Mouse (Mus musculus) liver, embryonic 15.5 days (tissue): ENCODE data around the gene Plcb1. TPM values are rescaled to one million over a fixed set of nuclear protein-coding genes. Genes with fewer than 3 reads are reported as not detected.

ENCODE experiments used
- ATAC-seq: fragments of 200-750 bp; cut with Nextera tagmentation; 2 replicates; pipeline ENCODE4 v1.8.0; 2017; ENCODE audit warnings: moderate number of reproducible peaks, mild to moderate bottlenecking, moderate library complexity; ENCODE audit not compliant: insufficient read depth
- H3K27ac ChIP-seq: fragments of 300-500 bp; sonication (generic); replicated peaks from 2 replicates; pipeline ENCODE4 v1.5.1; 2015; ENCODE audit warnings: mild to moderate bottlenecking, inconsistent platforms
- H3K27me3 ChIP-seq: fragments of 300-500 bp; sonication (generic); 2 replicates; pipeline ENCODE4 v1.6.1; 2015; ENCODE audit warnings: mild to moderate bottlenecking, inconsistent platforms
- H3K36me3 ChIP-seq: fragments of 300-500 bp; sonication (generic); replicated peaks from 2 replicates; pipeline ENCODE4 v1.6.1; 2015; ENCODE audit warnings: moderate library complexity, mild to moderate bottlenecking, inconsistent platforms
- H3K4me1 ChIP-seq: fragments of 300-500 bp; sonication (generic); replicated peaks from 2 replicates; pipeline ENCODE4 v1.6.1; 2015; ENCODE audit warnings: inconsistent platforms
- H3K4me2 ChIP-seq: fragments of 300-500 bp; sonication (generic); 2 replicates; pipeline ENCODE4 v1.6.1; 2015; ENCODE audit warnings: moderate library complexity, mild to moderate bottlenecking, inconsistent platforms
- H3K4me3 ChIP-seq: fragments of 300-500 bp; sonication (generic); replicated peaks from 2 replicates; pipeline ENCODE4 v1.5.1; 2015; ENCODE audit warnings: mild to moderate bottlenecking, inconsistent platforms
- H3K9ac ChIP-seq: fragments of 300-500 bp; sonication (generic); 2 replicates; pipeline ENCODE4 v1.6.1; 2015; ENCODE audit warnings: moderate library complexity, mild to moderate bottlenecking, inconsistent platforms
- H3K9me3 ChIP-seq: fragments of 300-500 bp; sonication (generic); replicated peaks from 2 replicates; pipeline ENCODE4 v1.6.1; 2016; ENCODE audit warnings: inconsistent platforms
- WGBS: fragments of 180-500 bp; shearing (Covaris S2); methylation state at CpG from one replicate; pipeline ENCODE4 v1.1.7; 2015; ENCODE audit warnings: mixed read lengths; ENCODE audit not compliant: insufficient replicate concordance; 5-methylcytosine and 5-hydroxymethylcytosine counted together
- polyA plus RNA-seq: library from polyadenylated mRNA; unstranded; fragments of >200 nt; fragmentation: Nextera tagmentation; extraction: Ambion mirVana; gene quantifications from 2 replicates; pipeline ENCODE4 v1.2.1, GENCODE M21; 2015

Gene Plcb1
- polyA plus RNA-seq, 1 experiment from 2014 or later = 3.3 TPM

DNA sequence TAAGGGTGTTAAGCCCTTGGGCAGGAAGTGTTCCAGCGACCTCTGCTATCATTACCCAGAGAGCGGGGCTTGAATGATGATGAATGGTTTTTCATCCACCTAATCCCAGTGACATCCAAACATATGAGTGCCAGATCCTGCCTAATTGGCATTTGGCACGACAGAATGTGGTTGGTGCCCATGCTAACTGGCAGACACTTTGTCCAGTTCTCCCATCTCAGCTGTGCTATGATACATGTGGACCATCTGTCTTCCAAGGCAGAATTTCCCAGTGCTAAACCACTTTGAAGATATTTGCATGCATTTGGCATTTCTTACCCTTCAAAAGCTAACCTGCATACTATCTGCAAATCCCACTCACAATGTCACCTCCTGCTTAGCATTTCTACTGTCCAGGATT, 492.6 kb downstream of the Plcb1 start:
- H3K36me3 ChIP-seq = no peaks in the 10 kb centered on the region

GRCm38 (mm10) chr2:135279026-135279425, 493.2 kb downstream of the Plcb1 start:
- Histone ChIP-seq H3K4me3 (no peak overlapping the region), H3K27ac (no peak overlapping the region), H3K36me3 (no peaks in the 10 kb centered on the region), H3K9ac (no peak overlapping the region), H3K4me1 (no peaks in the 10 kb centered on the region), H3K27me3 (no peaks in the 10 kb centered on the region), H3K4me2 (no peak overlapping the region), H3K9me3 (no peaks in the 10 kb centered on the region)
- 59% methylated on average over 6 of the region's 6 CpGs for WGBS
- no peak for ATAC-seq

More for the DNA sequence above, 492.6 kb downstream of the Plcb1 start:
- Histone ChIP-seq H3K9me3 (no peaks in the 10 kb centered on the region), H3K27me3 (no peaks in the 10 kb centered on the region), H3K4me2 (no peak overlapping the region), H3K4me3 (no peak overlapping the region), H3K27ac (no peak overlapping the region), H3K4me1 (no peaks in the 10 kb centered on the region), H3K9ac (no peak overlapping the region)
- no peak for ATAC-seq
- WGBS = 42% methylated on average over 3 of the region's 3 CpGs

DNA sequence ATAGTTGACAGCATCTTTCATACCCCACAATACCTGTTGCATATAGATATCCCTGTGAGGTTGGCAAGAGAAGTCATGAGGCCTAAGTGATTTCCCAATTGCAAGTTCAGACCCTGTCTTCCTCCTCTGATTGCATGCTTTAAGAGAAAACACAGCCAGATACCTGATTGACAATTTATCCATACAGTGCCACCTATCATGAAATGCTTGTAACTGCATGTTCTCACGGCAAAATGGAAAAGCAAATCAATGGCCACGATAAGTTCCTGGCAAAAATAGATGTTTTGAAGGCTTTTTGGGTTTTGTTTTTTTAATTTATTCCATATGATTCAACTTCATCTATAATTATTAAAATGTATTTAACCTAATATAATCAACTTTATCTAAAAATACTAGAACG, 497.9 kb downstream of the Plcb1 start:
- Histone ChIP-seq H3K36me3 (no peaks in the 10 kb centered on the region), H3K27ac (no peak overlapping the region), H3K4me1 (no peaks in the 10 kb centered on the region), H3K9ac (no peak overlapping the region), H3K9me3 (no peaks in the 10 kb centered on the region), H3K4me3 (no peak overlapping the region), H3K27me3 (no peaks in the 10 kb centered on the region), H3K4me2 (no peak overlapping the region)
- no peak for ATAC-seq
- WGBS = 45% methylated on average over 3 of the region's 3 CpGs

- Histone ChIP-seq H3K9me3 (no peaks in the 10 kb centered on the region), H3K4me1 (no peaks in the 10 kb centered on the region), H3K36me3 (no peaks in the 10 kb centered on the region), H3K27me3 (no peaks in the 10 kb centered on the region), H3K9ac (no peak overlapping the region), H3K27ac (0 out of 2 replicates have a peak overlapping the region, but pooled peaks have one; percentile 19), H3K4me2 (no peak overlapping the region), H3K4me3 (no peak overlapping the region)
- 58% methylated on average over 8 of the region's 8 CpGs for WGBS
- ATAC-seq = peak; percentile 62
These were observed 510.4 kb downstream of the Plcb1 start for GRCm38 (mm10) chr2:135296184-135296769.

GRCm38 (mm10) chr2:135300480-135300879, 514.6 kb downstream of the Plcb1 start:
- no peak for ATAC-seq
- WGBS = 72% methylated on average over 1 of the region's 1 CpGs
- H3K9me3 ChIP-seq = no peaks in the 10 kb centered on the region
- H3K4me3 ChIP-seq = no peak overlapping the region
- H3K4me1 ChIP-seq = no peaks in the 10 kb centered on the region
- no peak overlapping the region for H3K27ac ChIP-seq
- no peaks in the 10 kb centered on the region for H3K36me3 ChIP-seq
- no peak overlapping the region for H3K4me2 ChIP-seq
- no peaks in the 10 kb centered on the region for H3K27me3 ChIP-seq
- no peak overlapping the region for H3K9ac ChIP-seq

GRCm38 (mm10) chr2:135302483-135302882, 516.6 kb downstream of the Plcb1 start:
- Histone ChIP-seq H3K4me3 (no peak overlapping the region), H3K4me1 (no peaks in the 10 kb centered on the region), H3K9ac (no peak overlapping the region), H3K9me3 (no peaks in the 10 kb centered on the region), H3K36me3 (no peaks in the 10 kb centered on the region), H3K27ac (no peak overlapping the region), H3K4me2 (no peak overlapping the region), H3K27me3 (no peaks in the 10 kb centered on the region)
- peak; percentile 49; the same call in 1 of the 2 replicates for ATAC-seq
- WGBS = 56% methylated on average over 2 of the region's 2 CpGs

DNA sequence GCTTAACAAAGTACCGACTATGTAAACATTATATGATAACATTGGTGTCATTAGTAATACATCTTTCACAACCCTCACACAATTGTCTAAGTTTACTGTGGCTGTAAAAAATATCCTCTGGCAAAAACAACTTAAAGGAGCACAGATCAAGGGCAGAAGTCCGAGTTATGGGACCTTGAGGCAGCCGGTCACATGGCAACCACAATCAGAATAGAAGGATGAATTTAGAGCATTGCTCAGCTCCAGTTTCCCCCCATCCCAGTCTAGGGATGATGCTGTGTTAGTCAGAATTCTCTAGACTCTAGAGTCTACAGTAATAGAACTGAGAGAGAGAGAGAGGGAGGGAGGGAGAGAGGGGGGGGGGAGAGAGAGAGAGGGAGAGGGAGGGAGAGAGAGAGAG, 519.3 kb downstream of the Plcb1 start:
- ATAC-seq = no peak
- no peaks in the 10 kb centered on the region for H3K9me3 ChIP-seq
- no peak overlapping the region for H3K4me2 ChIP-seq
- H3K4me3 ChIP-seq = no peak overlapping the region
- 53% methylated on average over 3 of the region's 3 CpGs for WGBS
- H3K36me3 ChIP-seq = no peaks in the 10 kb centered on the region
- no peak overlapping the region for H3K9ac ChIP-seq
- no peaks in the 10 kb centered on the region for H3K27me3 ChIP-seq
- no peaks in the 10 kb centered on the region for H3K4me1 ChIP-seq
- no peak overlapping the region for H3K27ac ChIP-seq

DNA sequence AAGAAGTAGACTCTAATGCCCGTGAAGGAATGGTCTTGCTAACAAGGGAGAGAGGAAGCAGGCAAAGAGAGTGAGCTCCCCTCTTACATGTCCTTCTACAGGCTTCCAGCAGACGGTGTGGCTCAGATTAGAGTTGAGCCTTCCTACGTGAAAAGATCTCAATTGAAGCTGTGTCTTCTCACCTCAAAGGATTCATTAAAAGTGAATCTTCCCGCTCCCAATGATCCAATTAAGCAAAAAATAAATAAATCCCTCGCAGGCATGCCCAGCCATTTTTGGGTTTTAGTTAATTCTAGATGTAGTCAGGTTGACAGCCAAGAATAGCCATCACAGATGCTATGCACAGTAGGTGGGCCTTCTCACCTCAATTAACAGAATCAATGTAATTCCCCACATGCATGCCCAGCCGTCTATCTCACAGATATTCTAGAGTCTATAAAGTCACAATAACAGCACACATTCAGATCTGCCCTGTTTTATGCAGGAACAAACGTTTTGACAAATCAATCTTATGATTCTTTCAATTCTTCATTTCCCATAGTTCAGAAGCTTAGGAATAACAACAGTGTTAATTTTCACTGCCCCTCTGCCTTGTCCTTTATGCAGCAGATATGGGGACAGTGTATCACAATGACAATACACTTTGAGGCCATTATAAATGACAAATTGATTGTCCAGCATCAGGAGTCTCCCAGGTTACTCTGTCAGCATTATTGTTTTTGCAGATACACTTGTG, 520.0 kb downstream of the Plcb1 start:
- H3K4me1 ChIP-seq = no peaks in the 10 kb centered on the region
- no peaks in the 10 kb centered on the region for H3K9me3 ChIP-seq
- 45% methylated on average over 7 of the region's 7 CpGs for WGBS
- H3K27me3 ChIP-seq = no peaks in the 10 kb centered on the region
- no peak overlapping the region for H3K9ac ChIP-seq
- H3K4me2 ChIP-seq = no peak overlapping the region
- no peak for ATAC-seq
- H3K27ac ChIP-seq = no peak overlapping the region
- H3K4me3 ChIP-seq = no peak overlapping the region
- no peaks in the 10 kb centered on the region for H3K36me3 ChIP-seq

GRCm38 (mm10) chr2:135306472-135306771, 520.6 kb downstream of the Plcb1 start:
- H3K36me3 ChIP-seq = no peaks in the 10 kb centered on the region
- H3K4me3 ChIP-seq = no peak overlapping the region
- H3K4me2 ChIP-seq = no peak overlapping the region
- no peaks in the 10 kb centered on the region for H3K4me1 ChIP-seq
- no peaks in the 10 kb centered on the region for H3K27me3 ChIP-seq
- WGBS = 36% methylated on average over 2 of the region's 2 CpGs
- ATAC-seq = no peak
- no peaks in the 10 kb centered on the region for H3K9me3 ChIP-seq
- no peak overlapping the region for H3K9ac ChIP-seq
- H3K27ac ChIP-seq = no peak overlapping the region

- Histone ChIP-seq H3K9me3 (no peaks in the 10 kb centered on the region), H3K4me3 (no peak overlapping the region), H3K27ac (no peak overlapping the region), H3K9ac (no peak overlapping the region), H3K36me3 (no peaks in the 10 kb centered on the region), H3K4me2 (no peak overlapping the region), H3K4me1 (no peaks in the 10 kb centered on the region), H3K27me3 (no peaks in the 10 kb centered on the region)
- no peak for ATAC-seq
- 68% methylated on average over 4 of the region's 4 CpGs for WGBS
These were observed 521.9 kb downstream of the Plcb1 start for GRCm38 (mm10) chr2:135307787-135308186.

- H3K4me2 ChIP-seq = no peak overlapping the region
- H3K9me3 ChIP-seq = no peaks in the 10 kb centered on the region
- no peak for ATAC-seq
- no peak overlapping the region for H3K9ac ChIP-seq
- WGBS = 69% methylated on average over 3 of the region's 3 CpGs
- no peak overlapping the region for H3K4me3 ChIP-seq
- H3K27ac ChIP-seq = no peak overlapping the region
- no peaks in the 10 kb centered on the region for H3K4me1 ChIP-seq
- H3K27me3 ChIP-seq = no peaks in the 10 kb centered on the region
- no peaks in the 10 kb centered on the region for H3K36me3 ChIP-seq
These were observed 530.1 kb downstream of the Plcb1 start for GRCm38 (mm10) chr2:135315980-135316379.

DNA sequence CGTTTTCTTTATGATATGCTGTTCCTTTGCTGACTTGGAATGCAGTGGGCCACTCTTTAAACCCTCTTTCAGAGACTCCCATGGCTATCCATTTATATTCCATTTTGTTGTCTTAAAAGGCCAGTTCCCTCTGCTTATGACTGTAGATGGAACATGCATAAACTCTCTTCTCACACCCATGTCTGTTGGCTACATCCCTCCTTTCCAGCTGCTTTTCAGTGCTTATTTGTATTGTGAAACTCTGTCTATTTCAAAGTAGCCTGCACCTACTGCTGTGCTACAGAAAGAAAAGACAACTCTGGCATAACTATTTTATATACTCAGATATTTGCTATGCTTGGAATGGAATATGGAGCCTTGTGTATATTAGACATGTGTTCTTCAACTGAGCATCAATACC, 532.3 kb downstream of the Plcb1 start:
- Histone ChIP-seq H3K9me3 (no peaks in the 10 kb centered on the region), H3K27me3 (no peaks in the 10 kb centered on the region), H3K4me1 (no peaks in the 10 kb centered on the region), H3K9ac (no peak overlapping the region), H3K4me3 (no peak overlapping the region), H3K36me3 (no peaks in the 10 kb centered on the region), H3K27ac (no peak overlapping the region), H3K4me2 (no peak overlapping the region)
- WGBS = 64% methylated on average over 1 of the region's 1 CpGs
- no peak for ATAC-seq
